Mouse (Mus musculus): Measurements from ENCODE around the gene Crip3.

Gene Crip3

GRCm38 (mm10) chr17:46428761-46429414, at the start of gene Crip3:
Gene Crip3, plus strand, starts transcription at chr17:46428926.
- no peak for DNase-seq (ENCODE audit: low spot score in 2 of 2)

DNA sequence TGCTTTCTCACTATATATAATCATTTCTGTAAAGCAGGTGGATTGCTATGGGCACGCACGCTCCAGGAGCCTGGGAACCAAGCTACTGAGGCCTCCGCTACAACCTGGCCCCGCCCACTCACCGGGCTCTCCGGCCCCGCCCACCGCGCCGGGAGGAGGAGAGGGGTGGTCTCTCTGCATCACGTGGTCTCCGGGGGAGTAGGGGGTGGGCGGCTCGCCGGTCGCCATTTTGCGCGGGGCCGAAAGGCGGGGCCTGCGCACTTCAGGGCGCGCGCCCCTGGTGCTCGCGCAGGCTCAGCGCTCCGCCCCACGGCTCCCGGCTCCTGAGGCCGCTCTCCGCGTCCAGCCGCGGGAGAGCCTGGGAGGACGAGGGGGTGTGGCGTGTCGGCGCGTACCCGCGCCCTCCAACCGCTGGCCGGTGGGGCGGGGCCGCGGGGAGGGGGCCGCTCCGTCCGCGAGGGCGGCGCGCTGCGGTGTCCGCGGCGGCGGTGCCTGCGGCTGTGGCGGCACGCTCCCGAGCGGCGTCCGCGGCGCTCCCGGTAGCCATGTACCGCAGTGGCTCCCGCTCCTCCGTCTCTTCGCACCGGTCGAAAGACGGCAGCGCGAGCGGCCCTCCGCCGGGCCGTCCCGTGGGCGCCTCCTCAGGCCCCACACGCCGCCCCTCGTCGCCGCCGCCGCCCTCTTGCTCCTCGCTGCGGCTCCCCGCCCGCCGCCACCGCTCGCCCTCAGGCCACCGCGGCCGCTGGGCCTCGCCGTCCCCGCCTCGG, 45.2 kb upstream of the Crip3 start, which contains the start of gene Zfp318:
TSS of gene Zfp318 (plus strand) at position 438 of the 767 bp plus-strand sequence.
- DNase-seq (ENCODE audit: low spot score in 2 of 2): peak; percentile 97

DNA sequence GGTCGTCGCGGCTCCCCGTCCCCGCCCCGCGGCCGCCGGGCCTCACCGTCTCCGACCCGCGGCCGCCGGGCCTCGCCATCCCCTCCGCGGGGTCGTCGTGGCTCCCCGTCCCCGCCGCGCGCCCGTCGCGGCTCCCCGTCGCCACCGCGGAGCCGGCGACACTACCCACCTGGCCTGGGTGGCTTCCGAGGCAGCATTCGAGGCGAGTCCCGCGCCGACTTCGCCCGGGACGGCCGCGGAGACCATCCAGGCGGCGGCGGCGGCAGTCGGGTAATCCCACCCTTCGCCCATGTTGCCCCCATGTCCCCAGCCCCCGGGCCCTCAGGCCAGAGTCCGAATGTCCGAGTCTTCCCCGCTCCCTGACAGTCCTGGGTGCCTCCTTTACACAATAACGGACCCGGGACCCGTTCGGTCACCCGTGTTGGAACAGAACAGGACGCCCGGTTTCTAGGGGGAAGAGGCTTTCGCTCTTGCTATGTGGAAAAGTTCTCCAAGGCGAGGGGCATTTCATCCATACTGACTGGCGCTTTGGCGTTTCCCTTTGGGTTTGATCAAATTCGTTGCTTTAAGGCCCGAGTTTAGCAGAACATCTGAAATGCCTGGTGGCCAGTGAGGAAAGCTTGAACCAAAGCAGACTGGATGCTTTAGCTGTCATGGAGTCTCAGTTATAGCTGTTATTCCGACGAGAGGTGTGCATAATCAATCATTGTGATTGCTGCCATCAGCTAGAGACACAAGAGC, 44.5 kb upstream of the Crip3 start:
- DNase-seq (ENCODE audit: low spot score in 2 of 2): peak in 1 of 2 experiments; percentile 49

DNA sequence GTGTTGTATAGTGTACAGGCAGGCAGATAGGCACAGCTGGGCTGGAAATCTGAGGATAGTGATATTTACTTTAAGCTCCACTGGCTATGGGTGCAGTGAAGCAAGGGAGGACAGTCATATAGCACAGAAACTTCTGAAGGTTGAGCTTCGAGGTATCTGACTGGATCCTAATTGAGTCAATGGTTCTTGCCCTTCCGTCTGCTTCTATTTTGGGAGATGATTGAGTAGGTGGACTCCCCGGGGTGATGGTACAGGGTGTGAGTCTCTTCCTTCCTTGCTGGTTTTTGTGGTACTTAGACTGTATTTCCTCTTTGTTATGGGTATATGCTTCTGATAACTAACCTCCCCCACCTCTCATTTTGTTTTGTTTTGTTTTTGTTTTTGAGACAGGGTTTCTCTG, 40.5 kb upstream of the Crip3 start:
- no peak for DNase-seq (ENCODE audit: low spot score in 2 of 2)

GRCm38 (mm10) chr17:46393012-46393411, 35.7 kb upstream of the Crip3 start:
- no peak for DNase-seq (ENCODE audit: low spot score in 2 of 2)

- DNase-seq (ENCODE audit: low spot score in 2 of 2): no peak
Measured at GRCm38 (mm10) chr17:46394631-46395030, 34.1 kb upstream of the Crip3 start.

DNA sequence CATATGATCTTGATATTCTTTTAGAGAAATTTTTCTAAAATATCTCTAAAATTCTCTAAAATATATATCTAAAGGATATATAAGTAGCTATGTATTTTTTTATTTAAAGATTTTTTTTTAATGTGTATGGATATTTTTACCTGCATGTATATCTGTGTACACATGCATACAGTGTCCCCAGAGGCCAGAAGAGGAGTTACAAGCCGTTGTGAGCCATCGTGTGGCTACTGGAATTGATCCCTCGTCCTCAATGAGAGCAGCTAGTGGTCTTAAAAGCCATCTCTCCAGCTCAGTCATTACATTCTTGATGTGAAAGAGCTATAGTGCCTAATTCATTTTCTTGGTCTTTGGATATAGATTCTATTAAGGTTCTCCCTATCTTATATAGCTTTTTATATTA, 20.2 kb upstream of the Crip3 start:
- no peak for DNase-seq (ENCODE audit: low spot score in 2 of 2)

DNA sequence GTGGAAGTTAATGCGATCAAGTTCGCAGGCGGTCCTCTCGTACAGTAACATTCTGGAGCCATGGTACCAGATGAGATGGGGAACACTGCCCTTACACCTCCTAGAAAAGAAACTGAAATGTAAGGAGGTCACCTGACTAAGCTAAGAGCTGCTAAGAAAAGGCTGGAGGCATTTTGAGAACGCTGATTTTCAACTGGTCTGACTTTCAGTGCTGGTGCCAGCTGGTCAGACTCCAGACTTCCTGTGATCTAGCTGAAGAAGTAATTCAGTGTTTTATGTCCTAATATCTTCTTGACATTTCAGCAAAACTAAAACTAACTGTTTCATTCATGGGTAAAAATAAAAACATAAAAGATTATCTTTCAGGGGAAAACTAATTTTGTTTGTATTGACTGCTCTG, 10.1 kb upstream of the Crip3 start:
- DNase-seq (ENCODE audit: low spot score in 2 of 2): no peak

DNA sequence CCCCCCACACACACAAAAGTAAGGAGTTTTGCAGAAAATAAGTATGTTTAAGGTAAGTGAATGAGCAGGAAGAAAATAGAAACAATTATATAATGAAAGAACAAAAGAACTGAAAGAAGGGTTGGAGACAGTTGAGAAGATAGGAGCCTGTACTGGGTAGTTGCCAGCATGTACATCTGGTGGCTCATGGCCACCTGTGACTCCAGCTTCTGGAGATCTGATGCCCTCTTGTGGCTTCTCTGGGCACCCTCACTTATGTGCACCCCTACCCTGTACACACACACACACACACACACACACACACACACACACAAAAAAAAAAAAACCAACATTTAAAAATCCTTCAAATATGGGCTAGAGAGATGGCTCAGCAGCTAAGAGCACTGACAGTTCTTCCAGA, 9.0 kb upstream of the Crip3 start:
- DNase-seq (ENCODE audit: low spot score in 2 of 2): no peak

DNA sequence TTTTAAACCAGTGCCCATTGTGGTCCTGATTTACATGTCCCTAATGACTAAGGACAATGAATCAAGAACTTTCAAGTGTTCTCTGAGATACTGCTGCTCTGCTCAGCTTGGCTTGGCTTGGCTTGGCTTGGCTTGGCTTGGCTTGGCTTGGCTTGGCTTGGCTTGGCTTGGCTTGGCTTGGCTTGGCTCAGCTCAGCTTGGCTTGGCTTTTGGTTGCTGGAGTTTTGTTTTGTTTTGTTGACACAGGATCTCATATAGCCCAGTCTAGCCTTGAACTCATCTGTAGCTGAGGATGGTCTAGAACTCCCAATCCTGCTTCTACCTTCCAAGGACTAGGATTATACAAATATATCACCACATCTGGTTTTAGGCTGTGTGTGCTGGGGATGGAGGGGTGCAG, 2.2 kb upstream of the Crip3 start:
- DNase-seq (ENCODE audit: low spot score in 2 of 2): no peak

- DNase-seq (ENCODE audit: low spot score in 2 of 2): no peak
Measured at GRCm38 (mm10) chr17:46433627-46434026, 4.9 kb downstream of the Crip3 start.

DNA sequence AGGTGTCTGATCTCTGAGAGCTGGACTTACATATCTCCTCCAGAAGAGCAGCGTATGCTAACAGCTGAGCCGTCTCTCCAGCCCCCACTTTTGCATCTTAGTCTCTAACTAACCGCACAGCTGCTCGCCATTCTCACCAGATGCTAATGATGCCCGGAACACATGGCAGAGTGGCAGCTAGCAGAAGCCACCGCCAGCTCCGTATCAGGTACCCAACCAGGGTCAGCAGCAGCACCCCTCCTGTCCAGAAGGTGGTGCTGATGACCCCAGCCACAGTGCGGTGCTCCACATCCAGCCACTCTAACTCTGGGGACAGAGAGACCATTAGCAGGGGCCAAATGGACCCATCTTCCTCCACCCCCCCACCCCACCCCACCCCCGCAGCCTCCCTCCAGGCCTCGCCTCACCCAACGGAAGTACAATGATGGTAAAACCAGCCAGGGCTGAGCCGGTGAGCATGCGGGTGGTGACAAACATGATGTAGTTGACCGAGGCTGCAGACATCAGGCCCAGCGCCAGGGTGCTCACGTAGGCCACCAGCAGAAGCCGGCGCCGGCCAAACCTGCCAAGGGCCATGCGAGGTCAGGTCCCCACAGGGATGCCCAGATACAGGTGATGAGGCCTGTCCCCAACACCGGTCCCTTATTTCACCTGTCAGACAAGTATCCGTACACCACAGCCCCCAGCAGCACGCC, 8.1 kb downstream of the Crip3 start:
- no peak for DNase-seq (ENCODE audit: low spot score in 2 of 2)

DNA sequence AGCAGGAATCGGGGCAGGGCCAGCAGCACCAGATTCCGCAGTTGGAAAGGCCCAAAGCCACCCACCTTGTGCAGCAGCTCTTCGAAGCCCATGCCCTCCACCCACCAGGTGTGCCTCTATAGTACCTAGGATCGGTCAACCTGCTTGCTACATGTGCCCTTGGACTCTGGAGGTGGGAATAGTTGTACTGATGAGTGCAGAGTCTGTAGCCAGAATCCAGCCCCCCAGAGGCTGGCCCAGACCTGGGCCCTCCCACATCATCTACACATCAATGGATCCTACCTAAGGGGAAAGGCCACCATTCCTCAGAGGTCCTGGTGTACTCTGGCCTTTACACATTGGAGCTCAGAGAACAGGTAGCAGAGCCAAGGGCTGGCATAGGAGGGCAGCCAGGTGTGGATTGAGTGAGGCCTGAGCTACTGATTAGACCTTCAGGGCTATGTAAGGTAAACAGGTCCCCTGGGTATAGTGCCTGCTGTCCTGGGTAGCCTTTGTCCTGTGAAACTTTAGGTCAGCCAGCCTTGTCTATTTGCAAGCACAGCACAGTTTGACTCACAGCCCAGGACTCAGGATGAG, 9.7 kb downstream of the Crip3 start, which contains the start of gene Slc22a7:
TSS of gene Slc22a7 (minus strand) at position 160 of the 576 bp plus-strand sequence.
- no peak for DNase-seq (ENCODE audit: low spot score in 2 of 2)

GRCm38 (mm10) chr17:46439176-46439575, 10.4 kb downstream of the Crip3 start:
- DNase-seq (ENCODE audit: low spot score in 2 of 2): no peak

GRCm38 (mm10) chr17:46444839-46445579, 16.3 kb downstream of the Crip3 start:
- DNase-seq (ENCODE audit: low spot score in 2 of 2): no peak

DNA sequence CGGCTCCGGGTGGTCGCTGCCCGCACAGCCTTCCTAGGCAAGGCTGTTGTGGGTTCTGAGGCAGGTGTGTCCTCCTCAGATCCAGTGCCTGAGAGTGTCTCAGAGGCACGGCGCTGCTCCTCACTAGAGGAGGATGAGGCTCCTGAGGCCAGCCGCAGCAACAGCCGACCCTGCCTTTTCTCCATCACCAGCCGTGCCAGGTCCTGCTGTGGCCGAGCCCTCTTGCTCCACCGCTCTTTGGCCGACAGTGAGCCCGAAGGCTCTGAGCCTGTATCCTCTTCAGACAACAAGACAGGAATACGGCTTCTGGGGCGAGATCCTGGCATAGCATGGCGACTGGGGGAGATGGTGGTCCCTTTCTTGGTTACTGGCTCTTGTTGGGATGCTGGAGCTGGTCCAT, 17.5 kb downstream of the Crip3 start:
- no peak for DNase-seq (ENCODE audit: low spot score in 2 of 2)

DNA sequence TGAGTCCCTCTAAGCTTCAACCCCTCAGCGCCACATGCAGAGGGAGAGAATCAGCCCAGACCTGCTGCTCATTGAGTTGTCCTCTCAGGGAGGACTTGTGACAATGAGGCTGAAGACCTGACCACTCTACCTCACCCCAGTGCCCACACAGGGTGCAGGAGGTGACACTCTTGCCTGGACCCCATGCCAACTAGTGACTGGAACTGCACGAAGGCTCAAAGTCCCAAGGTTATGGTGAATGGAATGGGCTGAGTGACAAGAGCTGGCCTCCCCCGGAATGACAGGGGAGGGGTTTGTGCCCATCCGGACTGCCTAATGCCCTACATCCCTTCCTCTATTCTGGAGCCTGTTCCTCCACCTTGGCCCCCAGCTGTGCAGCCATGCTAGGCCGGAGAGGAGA, 24.0 kb downstream of the Crip3 start:
- no peak for DNase-seq (ENCODE audit: low spot score in 2 of 2)

DNA sequence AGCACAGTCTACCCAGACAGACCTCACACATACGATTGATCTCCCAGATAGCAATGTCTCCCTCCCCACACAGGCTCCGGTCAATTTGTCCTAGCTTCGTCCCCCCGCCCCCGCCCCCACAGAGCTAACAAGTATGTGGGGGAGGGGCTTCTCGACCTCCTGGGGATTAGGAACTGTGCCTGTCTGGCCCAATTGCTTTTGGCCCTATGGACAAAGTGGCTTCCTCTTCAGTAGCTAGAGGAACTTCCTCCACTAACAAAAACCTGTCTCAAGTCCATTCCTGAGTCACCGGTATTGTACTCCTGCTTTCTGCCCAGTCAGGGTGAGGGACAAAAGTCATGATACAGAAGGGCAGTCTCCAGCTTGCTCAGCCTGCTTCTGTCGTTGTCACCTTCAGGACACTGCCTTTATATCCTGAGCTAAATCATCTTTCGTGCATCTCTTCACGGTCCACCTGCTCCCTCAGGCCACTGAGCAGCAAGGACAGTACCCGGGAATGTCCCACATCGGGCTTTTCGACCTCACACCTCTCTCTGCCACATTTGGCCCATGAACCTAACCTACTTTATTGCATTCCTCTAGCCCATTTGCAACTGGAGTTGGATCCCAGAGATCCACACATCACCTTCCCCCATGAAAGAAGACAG, 24.7 kb downstream of the Crip3 start:
- DNase-seq (ENCODE audit: low spot score in 2 of 2): no peak

DNA sequence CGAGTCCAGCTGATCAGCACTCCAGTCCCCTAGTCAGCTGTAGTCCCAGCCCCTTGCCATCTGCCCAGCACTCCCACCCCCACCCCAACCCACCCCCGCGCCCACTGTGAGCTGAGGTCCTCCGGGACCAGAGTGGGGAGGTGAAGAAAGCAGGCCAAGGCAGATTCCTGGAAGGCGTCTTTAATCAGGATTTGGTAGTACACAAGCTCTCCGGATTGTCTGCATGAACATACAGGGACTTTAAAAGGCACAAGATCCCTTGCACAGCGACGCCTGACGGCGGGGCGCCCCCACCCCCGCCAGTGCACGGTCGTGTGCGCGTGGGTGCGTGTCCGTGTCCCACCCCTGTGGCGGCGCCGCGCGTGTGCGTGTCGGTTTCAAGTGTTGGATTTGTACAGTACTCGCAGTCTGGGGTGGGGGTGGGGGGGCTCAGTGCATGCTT, 25.3 kb downstream of the Crip3 start:
- DNase-seq (ENCODE audit: low spot score in 2 of 2): no peak

DNA sequence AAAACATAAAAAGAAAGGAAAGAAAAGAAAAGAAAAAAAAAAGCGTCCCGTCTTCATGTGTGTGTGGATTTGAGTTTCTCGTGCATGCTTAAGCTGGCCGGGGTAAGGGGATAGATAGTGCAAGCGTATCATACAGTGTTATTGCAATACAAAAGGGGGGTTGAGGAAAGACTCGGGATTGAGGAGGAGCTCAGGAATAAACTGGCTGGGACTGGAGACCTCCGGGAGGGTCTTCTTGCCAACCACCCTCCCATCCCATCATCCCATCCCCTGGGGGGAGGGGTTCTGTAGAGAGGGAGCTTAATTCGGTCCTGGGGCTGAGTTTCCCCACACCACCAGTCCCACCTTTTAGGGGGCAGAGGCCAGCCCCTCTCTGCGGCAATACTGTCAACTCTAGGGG, 25.8 kb downstream of the Crip3 start:
- no peak for DNase-seq (ENCODE audit: low spot score in 2 of 2)
